Mouse (Mus musculus): ENCODE data around the gene Gm13698. TPM values are rescaled to one million over a fixed set of nuclear protein-coding genes. Genes with fewer than 3 reads are reported as not detected.
"Not testable (repeated sequence)": the region's sequence is repeated elsewhere in the genome, so short reads cannot be mapped to it uniquely, and the experiment has no call there.

Gene Gm13698
- polyA plus RNA-seq, 1 experiment from 2014 or later, result not detected

DNA sequence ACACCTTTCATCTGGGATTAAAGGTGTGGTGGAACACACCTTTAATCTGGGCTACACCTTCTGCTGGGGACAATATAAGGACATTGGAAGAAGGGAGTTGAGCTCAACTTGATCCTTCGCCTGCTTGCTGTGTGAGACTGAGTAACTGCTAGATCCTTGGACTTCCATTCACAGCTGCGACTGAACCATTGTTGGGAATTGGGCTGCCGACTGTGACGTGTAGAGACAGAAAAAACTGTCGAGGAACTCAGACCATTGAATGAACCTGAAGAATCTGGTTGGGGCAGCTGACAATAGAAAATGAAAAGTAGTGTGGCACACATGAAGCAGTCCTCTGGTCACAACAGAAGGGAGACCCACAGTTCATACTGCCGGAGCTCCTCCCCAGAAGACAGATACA lies 28.9 kb downstream of the Gm13698 start, which contains the start of gene Gm13697:
Gm13697 (plus strand) TSS at position 301 of the 400 bp plus-strand sequence.
- not testable (repeated sequence) for ATAC-seq

GRCm38 (mm10) chr2:83990253-83990652 lies 34.8 kb downstream of the Gm13698 start, which contains the start of gene Gm13691:
TSS of gene Gm13691 (plus strand) at chr2:83990553.
- H3K9ac ChIP-seq (ENCODE audit: low read depth, low read length); H3K9me3 ChIP-seq (ENCODE audit: control insufficient read depth, low read length); H3K4me2 ChIP-seq (ENCODE audit: low read depth, low read length); H3K36me3 ChIP-seq (ENCODE audit: control insufficient read depth, insufficient read depth, low read length); H3K27me3 ChIP-seq (replicated peaks; ENCODE audit: control insufficient read depth, insufficient read depth, low read length); H3K4me1 ChIP-seq (ENCODE audit: control insufficient read depth, insufficient read depth, low read length); H3K27ac ChIP-seq (ENCODE audit: low read length); H3K4me3 ChIP-seq (ENCODE audit: low read length); ATAC-seq: not testable (repeated sequence)
- WGBS, result no CpG with 5 or more reads among the region's 6 CpGs

More for the DNA sequence above, 28.9 kb downstream of the Gm13698 start, which contains the start of gene Gm13697:
- H3K4me1 ChIP-seq (ENCODE audit: control insufficient read depth, insufficient read depth, low read length); H3K4me2 ChIP-seq (ENCODE audit: low read depth, low read length); H3K9ac ChIP-seq (ENCODE audit: low read depth, low read length); H3K36me3 ChIP-seq (ENCODE audit: control insufficient read depth, insufficient read depth, low read length); H3K27ac ChIP-seq (ENCODE audit: low read length); H3K27me3 ChIP-seq (replicated peaks; ENCODE audit: control insufficient read depth, insufficient read depth, low read length); H3K4me3 ChIP-seq (ENCODE audit: low read length); H3K9me3 ChIP-seq (ENCODE audit: control insufficient read depth, low read length): not testable (repeated sequence)
- no CpG with 5 or more reads among the region's 6 CpGs for WGBS

GRCm38 (mm10) chr2:83993639-83994255 lies 38.3 kb downstream of the Gm13698 start:
- H3K4me3 ChIP-seq (ENCODE audit: low read length); H3K36me3 ChIP-seq (ENCODE audit: control insufficient read depth, insufficient read depth, low read length); H3K9ac ChIP-seq (ENCODE audit: low read depth, low read length); H3K9me3 ChIP-seq (ENCODE audit: control insufficient read depth, low read length); ATAC-seq; H3K27ac ChIP-seq (ENCODE audit: low read length); H3K27me3 ChIP-seq (replicated peaks; ENCODE audit: control insufficient read depth, insufficient read depth, low read length); H3K4me1 ChIP-seq (ENCODE audit: control insufficient read depth, insufficient read depth, low read length): not testable (repeated sequence)
- peak overlapping the region; percentile 30; the same call in 1 of the 2 replicates for H3K4me2 ChIP-seq (ENCODE audit: low read depth, low read length)
- WGBS, result 43% methylated on average over 7 of the region's 9 CpGs

DNA sequence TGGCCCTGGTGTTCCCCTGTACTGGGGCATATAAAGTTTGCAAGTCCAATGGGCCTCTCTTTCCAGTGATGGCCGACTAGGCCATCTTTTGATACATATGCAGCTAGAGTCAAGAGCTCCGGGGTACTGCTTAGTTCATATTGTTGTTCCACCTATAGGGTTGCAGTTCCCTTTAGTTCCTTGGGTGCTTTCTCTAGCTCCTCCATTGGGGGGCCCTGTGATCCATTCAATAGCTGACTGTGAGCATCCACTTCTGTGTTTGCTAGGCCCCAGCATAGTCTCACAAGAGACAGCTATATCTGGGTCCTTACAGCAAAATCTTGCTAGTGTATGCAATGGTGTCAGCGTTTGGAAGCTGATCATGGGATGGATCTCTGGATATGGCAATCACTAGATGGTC lies 39.0 kb downstream of the Gm13698 start:
- not testable (repeated sequence) for H3K36me3 ChIP-seq (ENCODE audit: control insufficient read depth, insufficient read depth, low read length); H3K27me3 ChIP-seq (replicated peaks; ENCODE audit: control insufficient read depth, insufficient read depth, low read length); H3K9ac ChIP-seq (ENCODE audit: low read depth, low read length); H3K27ac ChIP-seq (ENCODE audit: low read length); H3K4me3 ChIP-seq (ENCODE audit: low read length); ATAC-seq; H3K4me1 ChIP-seq (ENCODE audit: control insufficient read depth, insufficient read depth, low read length); H3K4me2 ChIP-seq (ENCODE audit: low read depth, low read length); H3K9me3 ChIP-seq (ENCODE audit: control insufficient read depth, low read length)
- WGBS, result no CpG with 5 or more reads among the region's 3 CpGs

Other genes with a start within 250 kb of the Gm13698 start
- gene Itgav, start 231.3 kb upstream of the Gm13698 start, polyA plus RNA-seq (2015; fragmentation: Nextera tagmentation; extraction: Ambion mirVana), result 39.6 and 45.7 TPM in 2 replicates
- gene Fam171b, start 143.1 kb upstream of the Gm13698 start, polyA plus RNA-seq (2015; fragmentation: Nextera tagmentation; extraction: Ambion mirVana), result 6.6 and 6.8 TPM in 2 replicates
- not detected in 2 replicates for gene Zswim2, start 14.5 kb upstream of the Gm13698 start, polyA plus RNA-seq (2015; fragmentation: Nextera tagmentation; extraction: Ambion mirVana)
- not detected in 2 replicates for gene Gm13693, start 5.8 kb downstream of the Gm13698 start, polyA plus RNA-seq (2015; fragmentation: Nextera tagmentation; extraction: Ambion mirVana)
- gene Gm13695, start 11.6 kb downstream of the Gm13698 start, polyA plus RNA-seq (2015; fragmentation: Nextera tagmentation; extraction: Ambion mirVana), result not detected in 2 replicates
- not detected in 2 replicates for gene Gm13696, start 17.4 kb downstream of the Gm13698 start, polyA plus RNA-seq (2015; fragmentation: Nextera tagmentation; extraction: Ambion mirVana)
- gene Gm13694, start 23.2 kb downstream of the Gm13698 start, polyA plus RNA-seq (2015; fragmentation: Nextera tagmentation; extraction: Ambion mirVana), result not detected in 2 replicates
- gene Gm13697, start 29.1 kb downstream of the Gm13698 start, polyA plus RNA-seq (2015; fragmentation: Nextera tagmentation; extraction: Ambion mirVana), result not detected in 2 replicates
- not detected in 2 replicates for gene Gm13691, start 34.9 kb downstream of the Gm13698 start, polyA plus RNA-seq (2015; fragmentation: Nextera tagmentation; extraction: Ambion mirVana)